Mouse (Mus musculus) E14TG2a.4 (cell line): ENCODE results near the gene Clpx.

ENCODE experiments used
- H3K27me3 ChIP-seq: 2 replicates; pipeline ENCODE4 v1.6.1; 2014; ENCODE audit warnings: low read length, control low read depth; ENCODE audit not compliant: insufficient read depth
- H3K36me3 ChIP-seq: 2 replicates; pipeline ENCODE4 v1.6.1; 2014; ENCODE audit warnings: low read length, control low read depth; ENCODE audit not compliant: insufficient read depth
- H3K4me1 ChIP-seq: replicated peaks from 2 replicates; pipeline ENCODE4 v1.6.1; 2014; ENCODE audit warnings: low read depth, low read length, control low read depth
- H3K4me3 ChIP-seq: replicated peaks from 2 replicates; pipeline ENCODE4 v1.5.1; 2014; ENCODE audit warnings: mild to moderate bottlenecking, low read length
- H3K9me3 ChIP-seq: 2 replicates; pipeline ENCODE4 v1.6.1; 2014; ENCODE audit warnings: low read length, control low read depth
- CTCF ChIP-seq: conservative IDR thresholded peaks from 2 replicates; pipeline ENCODE4 v1.5.1; 2014; ENCODE audit warnings: low read length
- NANOG ChIP-seq: IDR thresholded peaks from 2 replicates; pipeline ENCODE4 v1.6.1; 2014; ENCODE audit warnings: borderline replicate concordance, low read length, mixed read lengths
- POU5F1 ChIP-seq: IDR thresholded peaks from 2 replicates; pipeline ENCODE4 v1.6.1; 2014; ENCODE audit warnings: low read length, borderline replicate concordance

The Clpx gene

DNA sequence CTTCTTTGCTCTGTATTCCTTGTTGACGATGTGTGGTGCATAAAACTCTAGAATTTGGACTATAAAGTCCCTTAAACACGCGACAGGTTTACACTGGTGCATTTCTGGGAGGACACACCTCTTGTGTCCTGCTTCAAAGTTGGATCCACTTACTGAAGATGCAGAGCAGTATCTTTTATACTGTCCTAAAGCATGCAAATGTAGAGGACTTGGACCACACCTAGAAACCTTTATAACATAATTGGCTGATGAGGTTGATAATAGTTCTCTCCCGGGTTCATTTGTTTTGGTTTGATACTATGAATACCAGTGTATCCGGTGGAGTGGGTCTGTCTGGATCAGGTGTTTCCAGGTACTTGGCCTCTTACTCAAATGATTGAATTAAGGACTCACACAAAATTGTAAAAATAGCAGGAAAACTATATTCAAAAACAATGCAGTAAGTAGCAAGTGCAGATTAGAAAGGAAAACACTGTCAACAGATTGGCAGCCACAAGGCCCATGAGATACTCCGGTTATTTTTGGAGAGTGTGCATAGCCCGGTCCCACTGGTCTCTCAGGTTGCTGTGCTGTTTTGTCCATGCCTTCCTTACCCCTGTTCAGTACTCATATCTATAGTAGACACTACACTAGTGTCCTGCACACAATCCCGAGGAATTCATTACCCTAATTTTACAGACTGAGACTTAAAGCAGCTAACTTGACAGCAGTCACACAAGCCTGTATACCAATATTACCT is 53.2 kb downstream of the Clpx start:
- Histone ChIP-seq H3K27me3 (no peaks in the 10 kb centered on the region; the same call in 1 of the 2 replicates), H3K4me3 (peak overlapping the region; percentile 96), H3K9me3 (peaks cover 15% of the 10 kb centered on the region), H3K36me3 (peaks cover 2% of the 10 kb centered on the region; the same call in 1 of the 2 replicates), H3K4me1 (peaks cover 36% of the 10 kb centered on the region)
- TF ChIP-seq NANOG = no peak
- TF ChIP-seq POU5F1 = no peak
- no peak for TF ChIP-seq CTCF

DNA sequence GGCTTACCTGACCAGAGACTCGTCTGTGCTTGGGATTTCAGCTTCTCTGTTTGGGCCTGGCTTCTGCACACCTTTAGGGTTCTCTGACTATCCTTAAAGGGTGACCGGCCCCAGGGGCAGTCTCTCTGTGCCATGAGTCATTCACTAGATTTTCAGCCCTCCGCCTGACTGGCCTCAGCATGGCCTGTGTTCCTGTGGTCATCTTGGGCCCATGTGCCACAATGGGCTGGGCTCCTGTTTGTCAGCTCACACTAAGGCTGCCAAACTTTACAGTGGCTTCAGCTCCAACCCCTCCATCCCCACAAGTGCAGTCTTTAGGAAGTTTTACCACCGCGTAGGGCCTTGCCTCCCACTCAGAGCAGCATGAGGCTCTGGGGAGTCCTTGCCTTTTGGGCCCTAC is 59.2 kb downstream of the Clpx start:
- Histone ChIP-seq H3K4me3 (no peak overlapping the region), H3K27me3 (no peaks in the 10 kb centered on the region), H3K9me3 (no peaks in the 10 kb centered on the region), H3K4me1 (peaks cover 41% of the 10 kb centered on the region), H3K36me3 (peaks cover 53% of the 10 kb centered on the region)
- TF ChIP-seq POU5F1 (no peak), NANOG (no peak), CTCF (no peak)

DNA sequence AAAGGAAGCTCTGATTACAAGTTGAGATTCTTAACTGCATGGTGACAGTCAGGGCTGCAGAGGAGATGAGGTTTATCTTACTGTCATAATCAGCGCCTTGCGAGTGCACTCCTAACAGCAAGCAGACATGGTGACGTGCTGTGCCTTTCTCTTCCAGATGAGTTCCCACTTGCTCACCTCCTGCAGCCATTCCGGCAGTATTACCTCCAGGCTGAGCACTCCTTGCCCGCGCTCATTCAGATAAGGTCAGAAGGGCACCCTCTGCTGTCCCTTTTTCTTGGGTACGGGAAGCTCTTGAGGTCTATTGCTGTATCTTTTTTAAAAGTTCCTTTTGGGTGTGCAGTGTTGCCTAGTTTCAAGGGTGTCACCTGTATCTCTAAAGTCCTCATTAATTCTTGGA is 62.5 kb downstream of the Clpx start:
- Histone ChIP-seq H3K4me1 (peaks cover 18% of the 10 kb centered on the region), H3K27me3 (no peaks in the 10 kb centered on the region), H3K9me3 (no peaks in the 10 kb centered on the region), H3K4me3 (no peak overlapping the region), H3K36me3 (peaks cover 86% of the 10 kb centered on the region)
- TF ChIP-seq NANOG (no peak), CTCF (no peak), POU5F1 (no peak)

DNA sequence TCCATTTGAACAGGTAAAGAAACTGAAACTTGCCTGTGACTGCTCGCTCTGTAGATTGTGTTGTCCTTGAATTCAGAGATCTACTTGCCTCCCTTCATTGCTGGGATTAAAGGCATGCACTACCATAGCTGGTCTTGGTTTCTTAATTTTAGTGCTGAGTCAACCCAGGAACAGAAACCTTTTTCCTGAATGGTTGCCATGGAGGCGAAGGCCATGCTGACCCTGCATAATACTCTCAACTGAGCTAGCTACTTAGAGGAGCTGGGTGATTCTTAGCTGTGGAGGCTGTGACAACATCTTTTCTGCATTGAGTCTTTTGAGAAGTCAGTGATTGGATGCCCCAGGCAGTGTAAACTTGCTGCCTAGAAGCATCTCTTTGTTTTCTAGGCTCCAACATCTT is 62.9 kb downstream of the Clpx start:
- Histone ChIP-seq H3K4me3 (no peak overlapping the region), H3K27me3 (no peaks in the 10 kb centered on the region), H3K4me1 (peaks cover 18% of the 10 kb centered on the region), H3K36me3 (peaks cover 90% of the 10 kb centered on the region), H3K9me3 (no peaks in the 10 kb centered on the region)
- TF ChIP-seq POU5F1 (no peak), CTCF (no peak), NANOG (no peak)

DNA sequence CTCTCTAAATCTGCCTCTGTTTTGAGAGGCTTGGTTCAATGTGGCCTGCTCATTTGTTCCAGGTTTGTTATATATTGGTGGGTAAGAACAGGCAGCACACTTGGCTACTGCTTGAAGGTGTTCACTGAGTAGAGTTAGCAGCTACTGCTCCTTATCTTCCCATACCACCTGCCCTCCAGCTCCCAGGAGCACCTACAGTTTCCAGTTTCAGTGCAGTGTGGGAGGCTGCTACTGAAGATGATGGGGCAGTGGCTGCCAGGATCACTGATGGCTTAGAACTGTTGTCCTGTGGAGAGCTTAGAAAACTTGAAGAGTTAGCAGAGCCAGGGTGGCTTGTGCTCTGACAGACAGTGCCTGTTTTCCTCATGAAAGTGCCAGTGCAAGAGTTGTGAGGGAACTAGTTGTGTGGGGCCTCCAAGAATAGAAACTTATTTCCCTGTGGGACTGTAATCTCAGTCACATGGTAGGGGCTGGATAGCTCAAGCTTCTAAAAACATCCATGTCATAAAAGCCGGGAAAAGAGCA is 65.0 kb downstream of the Clpx start:
- H3K9me3 ChIP-seq = no peaks in the 10 kb centered on the region
- H3K4me3 ChIP-seq = no peak overlapping the region
- peaks cover 20% of the 10 kb centered on the region for H3K4me1 ChIP-seq
- TF ChIP-seq POU5F1 (no peak), CTCF (no peak), NANOG (no peak)
- H3K36me3 ChIP-seq = peaks cover 87% of the 10 kb centered on the region
- H3K27me3 ChIP-seq = no peaks in the 10 kb centered on the region

DNA sequence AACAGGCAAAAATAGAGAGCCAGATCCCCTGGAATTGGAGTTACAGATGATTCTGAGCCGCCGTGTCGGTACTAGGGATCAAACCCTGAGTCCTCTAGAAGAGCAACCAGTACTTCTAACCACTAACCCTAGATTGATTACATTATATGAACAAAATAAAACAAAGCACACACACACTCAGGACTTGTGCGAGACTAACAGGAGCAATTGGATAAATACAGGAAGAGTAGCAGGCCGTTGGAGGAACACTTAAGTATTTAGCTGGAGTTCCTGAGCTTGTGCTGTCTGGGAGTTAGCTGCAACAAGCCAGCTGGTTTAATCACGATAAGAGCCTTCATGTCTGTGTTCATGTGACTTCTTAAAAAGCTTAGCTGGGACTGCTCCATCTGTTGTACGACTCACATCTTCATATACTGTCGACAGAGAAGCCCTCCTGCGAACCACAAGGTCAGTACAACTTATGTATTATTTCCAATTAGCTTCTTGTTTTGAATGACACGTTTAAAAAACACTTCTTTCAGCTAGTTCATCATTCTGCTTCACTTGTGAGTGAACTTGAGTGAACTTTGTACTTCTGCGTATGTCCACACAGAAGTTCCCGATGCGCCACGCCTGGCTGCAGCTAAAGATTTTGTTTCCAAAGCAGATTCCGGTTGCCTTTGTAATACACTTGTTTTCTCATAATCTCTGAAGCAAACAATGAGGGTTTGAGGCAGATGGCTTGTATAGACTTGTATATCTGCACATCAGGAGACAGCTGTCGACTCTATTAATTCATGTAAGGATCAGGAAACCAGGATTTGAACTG is 66.8 kb downstream of the Clpx start, which contains the start of gene Ubap1l:
Ubap1l (plus strand) TSS at position 401 of the 808 bp plus-strand sequence.
- TF ChIP-seq POU5F1 (no peak), NANOG (no peak), CTCF (no peak)
- Histone ChIP-seq H3K27me3 (no peaks in the 10 kb centered on the region), H3K4me1 (peaks cover 16% of the 10 kb centered on the region), H3K9me3 (no peaks in the 10 kb centered on the region), H3K4me3 (no peak within 1 kb of the TSS), H3K36me3 (peaks cover 81% of the 10 kb centered on the region)

DNA sequence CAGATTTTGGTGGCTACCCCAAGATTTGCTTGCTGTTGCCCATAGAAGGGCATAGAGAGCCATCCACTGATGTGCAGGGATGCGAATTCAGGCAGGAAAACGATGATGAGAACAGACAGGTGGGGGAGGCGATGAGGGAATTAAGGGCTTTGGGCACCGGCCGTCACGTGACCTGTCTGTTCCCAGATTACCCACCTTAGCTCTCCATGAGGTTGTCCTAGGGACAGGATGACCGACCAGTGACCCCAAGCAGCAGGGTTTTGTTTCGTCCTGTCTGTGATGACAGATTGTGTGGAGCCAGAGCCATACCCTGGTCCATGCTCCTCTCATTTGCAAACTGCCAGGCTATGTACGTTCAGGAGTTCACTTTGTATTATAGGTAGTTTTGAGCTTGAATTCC is 69.6 kb downstream of the Clpx start:
- peaks cover 13% of the 10 kb centered on the region; the same call in 1 of the 2 replicates for H3K4me1 ChIP-seq
- H3K27me3 ChIP-seq = no peaks in the 10 kb centered on the region
- H3K36me3 ChIP-seq = peaks cover 52% of the 10 kb centered on the region
- H3K9me3 ChIP-seq = no peaks in the 10 kb centered on the region
- TF ChIP-seq CTCF (no peak), POU5F1 (no peak), NANOG (no peak)
- no peak overlapping the region for H3K4me3 ChIP-seq

DNA sequence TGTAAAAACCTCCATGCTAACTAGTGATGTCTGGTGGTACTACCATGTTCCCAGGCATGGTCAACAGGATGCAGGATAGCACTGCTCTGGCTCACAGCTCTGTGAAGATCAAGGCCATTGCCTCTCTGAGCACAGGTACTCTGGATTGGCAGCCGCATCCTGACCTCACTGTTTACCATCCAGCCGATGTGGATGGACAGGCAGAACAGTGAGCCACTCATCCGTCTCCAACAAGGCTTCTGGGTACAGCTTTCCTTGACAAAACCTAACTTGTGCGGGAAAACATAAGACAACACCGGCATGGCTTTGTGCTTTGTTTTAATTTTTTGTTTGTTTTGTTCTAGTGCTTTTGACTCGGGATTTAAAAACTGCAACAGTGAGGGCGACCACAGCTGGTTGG is 71.7 kb downstream of the Clpx start:
- TF ChIP-seq POU5F1 (no peak), CTCF (no peak), NANOG (no peak)
- Histone ChIP-seq H3K4me1 (peaks cover 19% of the 10 kb centered on the region), H3K27me3 (peaks cover under 1% of the 10 kb centered on the region; the same call in 1 of the 2 replicates), H3K4me3 (no peak overlapping the region), H3K36me3 (peaks cover 32% of the 10 kb centered on the region), H3K9me3 (no peaks in the 10 kb centered on the region)
